Mouse (Mus musculus) ES-E14 (cell line): ENCODE measurements around the gene Plekha4. TPM values are rescaled to one million over a fixed set of nuclear protein-coding genes. Genes with fewer than 3 reads are reported as not detected.

ENCODE experiments used
- DNase-seq: peaks from one replicate; pipeline ENCODE4 v3.0.0-alpha.2; 2013; ENCODE audit warnings: low read depth, low spot score
- H3K27ac ChIP-seq: 2 replicates; pipeline ENCODE4 v1.5.1; 2012; ENCODE audit warnings: low read depth, mild to moderate bottlenecking, low read length, moderate library complexity, mixed read lengths; ENCODE audit not compliant: poor library complexity, insufficient read depth, severe bottlenecking
- H3K36me3 ChIP-seq: 2 replicates; pipeline ENCODE4 v1.6.1; 2012; ENCODE audit warnings: mild to moderate bottlenecking, low read length, moderate library complexity, mixed read lengths; ENCODE audit not compliant: control insufficient read depth, poor library complexity, insufficient read depth, severe bottlenecking
- H3K4me1 ChIP-seq, 2 experiments: fragments of 150-350 bp in 1 of 2; sonication (generic) in 1 of 2; 2 replicates each; pipeline ENCODE4 v1.6.1; 2012; ENCODE audit warnings: low read length in 2 of 2, mild to moderate bottlenecking in 1 of 2, mixed read lengths in 1 of 2; ENCODE audit not compliant: control insufficient read depth in 2 of 2, insufficient read depth in 2 of 2, poor library complexity in 1 of 2
- H3K4me3 ChIP-seq, 2 experiments: fragments of 150-350 bp in 1 of 2; sonication (generic) in 1 of 2; 2 replicates each; pipeline ENCODE4 v1.5.1; 2012; ENCODE audit warnings: low read length in 2 of 2, low read depth in 1 of 2, mild to moderate bottlenecking in 1 of 2, mixed read lengths in 1 of 2; ENCODE audit not compliant: insufficient read depth in 1 of 2, poor library complexity in 1 of 2, severe bottlenecking in 1 of 2
- H3K9ac ChIP-seq: 2 replicates; pipeline ENCODE4 v1.6.1; 2012; ENCODE audit warnings: low read depth, mild to moderate bottlenecking, low read length, mixed read lengths; ENCODE audit not compliant: poor library complexity, insufficient read depth, severe bottlenecking
- H3K9me3 ChIP-seq: fragments of 150-350 bp; sonication (generic); 2 replicates; pipeline ENCODE4 v1.6.1; 2012; ENCODE audit warnings: low read depth, mild to moderate bottlenecking, low read length; ENCODE audit not compliant: control insufficient read depth, insufficient read depth
- CHD2 ChIP-seq: IDR thresholded peaks from 2 replicates; pipeline ENCODE4 v1.6.1; 2014; ENCODE audit warnings: mild to moderate bottlenecking, low read depth, low read length, inconsistent platforms
- HCFC1 ChIP-seq: IDR thresholded peaks from 2 replicates; pipeline ENCODE4 v1.6.1; 2012; ENCODE audit warnings: low read length, inconsistent platforms, borderline replicate concordance; ENCODE audit not compliant: insufficient read depth
- MAFK ChIP-seq: IDR thresholded peaks from 2 replicates; pipeline ENCODE4 v1.6.1; 2014; ENCODE audit warnings: mild to moderate bottlenecking, low read depth, low read length, inconsistent platforms; ENCODE audit not compliant: insufficient read depth
- ZC3H11A ChIP-seq: IDR thresholded peaks from 2 replicates; pipeline ENCODE4 v1.6.1; 2012; ENCODE audit warnings: low read depth, mild to moderate bottlenecking, inconsistent platforms, low read length, borderline replicate concordance
- ZNF384 ChIP-seq: IDR thresholded peaks from 2 replicates; pipeline ENCODE4 v1.6.1; 2012; ENCODE audit warnings: low read depth, low read length, inconsistent platforms
- in situ Hi-C, 2 experiments: fragments of 600-800 bp; cut with MboI; formaldehyde crosslinking; loops; one replicate each; pipeline ENCODE4 v1.15.1; 2025; ENCODE audit warnings: low sequenced_read_pairs in 2 of 2, inconsistent platforms in 1 of 2; ENCODE audit not compliant: unreplicated experiment in 2 of 2
- total RNA-seq: library from RNA; depleted of rRNA; stranded (reverse); fragments of 300-350 nt; gene quantifications from 2 replicates; pipeline ENCODE4 v1.2.3, GENCODE M21; 2012

The Plekha4 gene
- total RNA-seq, 1 experiment: 17.8 TPM

- peaks cover 17 to 34% of the 10 kb centered on the region in 2 experiments for H3K4me1 ChIP-seq
- in situ Hi-C loops: no loop called here
- no peaks in the 10 kb centered on the region; the same call in 1 of the 2 replicates for H3K36me3 ChIP-seq
- no peaks in the 10 kb centered on the region for H3K9me3 ChIP-seq
- DNase-seq: no peak
- TF ChIP-seq CHD2 (no peak), ZC3H11A (no peak), ZNF384 (no peak), HCFC1 (no peak), MAFK (no peak)
- H3K4me3 ChIP-seq: no peak overlapping the region
- peak overlapping the region; percentile 90 for H3K27ac ChIP-seq
- peak overlapping the region; percentile 11; the same call in 1 of the 2 replicates for H3K9ac ChIP-seq
Measured at GRCm38 (mm10) chr7:45553990-45554389, 27.9 kb downstream of the Plekha4 start.

DNA sequence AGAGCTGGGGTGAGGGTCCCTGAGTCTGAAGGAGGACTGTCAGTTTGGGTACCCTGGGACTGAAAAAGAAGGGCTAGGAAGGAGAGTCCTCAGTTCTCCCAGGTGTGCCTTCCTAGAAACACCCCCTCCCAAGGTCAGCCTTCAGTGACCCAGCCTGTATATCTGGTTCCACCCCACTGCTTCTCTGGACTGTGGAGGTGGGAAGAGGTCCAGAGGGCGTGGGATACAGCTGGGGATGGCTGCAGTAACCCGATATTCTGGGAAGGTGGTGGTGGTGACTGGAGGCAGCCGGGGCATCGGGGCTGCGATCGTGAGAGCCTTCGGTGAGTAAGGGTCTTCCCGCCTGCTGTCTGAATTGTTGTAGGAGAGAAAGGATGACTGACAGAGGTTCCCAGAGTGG is 28.6 kb downstream of the Plekha4 start, which contains the start of gene Hsd17b14:
Hsd17b14 (plus strand) TSS at position 150 of the 400 bp plus-strand sequence.
- peaks cover 19 to 28% of the 10 kb centered on the region in 2 experiments for H3K4me1 ChIP-seq
- no peak for DNase-seq
- peak within 1 kb of the TSS; percentile 90 for H3K27ac ChIP-seq
- peak within 1 kb of the TSS; percentile 24 to 39 for H3K4me3 ChIP-seq
- in situ Hi-C loops: no loop called here
- H3K9ac ChIP-seq: peak within 1 kb of the TSS; percentile 28; the same call in 1 of the 2 replicates
- H3K9me3 ChIP-seq: no peaks in the 10 kb centered on the region
- no peak for TF ChIP-seq CHD2
- no peak for TF ChIP-seq HCFC1
- no peak for TF ChIP-seq ZNF384
- no peak for TF ChIP-seq MAFK
- no peak for TF ChIP-seq ZC3H11A
- no peaks in the 10 kb centered on the region; the same call in 1 of the 2 replicates for H3K36me3 ChIP-seq

DNA sequence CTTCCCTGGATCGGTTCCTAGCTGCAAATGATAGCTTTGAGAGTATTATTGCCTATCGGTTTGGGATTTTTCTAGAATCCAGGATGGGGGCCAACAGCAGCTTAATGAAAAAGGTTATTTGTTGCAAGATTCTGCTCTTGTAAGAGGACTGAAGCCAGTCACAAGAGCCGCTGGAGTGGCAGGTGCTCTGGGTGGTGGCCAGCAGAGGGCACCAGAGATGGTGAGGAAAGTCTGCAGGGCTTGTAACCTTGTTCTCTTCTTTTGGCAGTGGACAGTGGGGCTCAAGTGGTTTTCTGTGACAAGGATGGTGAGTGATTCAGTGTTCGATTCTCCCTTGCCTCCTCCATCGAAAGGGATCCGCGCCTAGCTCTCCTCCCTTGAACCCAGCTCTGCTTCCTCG is 29.7 kb downstream of the Plekha4 start:
- in situ Hi-C loops: no loop called here
- H3K27ac ChIP-seq: peak overlapping the region; percentile 51; the same call in 1 of the 2 replicates
- TF ChIP-seq CHD2 (no peak), HCFC1 (no peak), ZC3H11A (peak; percentile 67; the same call in 1 of the 2 replicates)
- peaks cover 19 to 27% of the 10 kb centered on the region in 2 experiments for H3K4me1 ChIP-seq
- peak overlapping the region in 1 of 2 experiments; percentile 36; a peak in 2 of 4 replicates for H3K4me3 ChIP-seq
- DNase-seq: no peak
- H3K36me3 ChIP-seq: no peaks in the 10 kb centered on the region; the same call in 1 of the 2 replicates
- peak overlapping the region; percentile 68 for H3K9ac ChIP-seq
- no peaks in the 10 kb centered on the region for H3K9me3 ChIP-seq

DNA sequence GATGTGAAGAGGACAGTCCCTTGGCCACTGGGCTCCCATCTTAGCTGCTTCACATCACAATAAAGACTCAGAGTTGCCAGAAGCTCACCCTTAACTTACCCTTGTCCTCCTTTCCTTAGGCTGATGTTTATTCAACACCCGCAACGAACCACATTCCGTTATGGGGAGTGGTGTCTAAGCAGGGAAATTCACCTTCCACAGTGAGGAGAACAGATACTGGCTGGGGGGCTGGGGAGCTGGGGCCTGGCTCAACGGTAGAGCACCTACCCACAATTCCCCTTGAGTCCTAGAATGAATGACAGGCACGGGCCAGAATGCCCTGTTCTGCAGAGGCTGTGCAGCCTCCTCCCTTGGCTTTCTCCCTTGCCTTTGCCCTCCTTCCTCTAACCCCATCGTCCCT is 32.8 kb downstream of the Plekha4 start:
- no peak for TF ChIP-seq MAFK
- TF ChIP-seq ZC3H11A: no peak
- no peak for TF ChIP-seq HCFC1
- no peak for TF ChIP-seq ZNF384
- no peak for TF ChIP-seq CHD2
- peak overlapping the region; percentile 64 to 71; a peak in 3 of 4 replicates for H3K4me3 ChIP-seq
- peak overlapping the region; percentile 79; the same call in 1 of the 2 replicates for H3K9ac ChIP-seq
- in situ Hi-C loops: no loop called here
- peaks cover 13 to 16% of the 10 kb centered on the region in 2 experiments; a peak in 3 of 4 replicates for H3K4me1 ChIP-seq
- H3K27ac ChIP-seq: peak overlapping the region; percentile 98
- no peak for DNase-seq
- no peaks in the 10 kb centered on the region for H3K9me3 ChIP-seq
- peaks cover 6% of the 10 kb centered on the region; the same call in 1 of the 2 replicates for H3K36me3 ChIP-seq
